Mouse (Mus musculus): Measurements from ENCODE around the gene Exoc2. TPM values are rescaled to one million over a fixed set of nuclear protein-coding genes. Genes with fewer than 3 reads are reported as not detected.
A peak's percentile ranks its signal among the peaks of the same experiment; 100 is the strongest.

Exoc2 gene
- polyA plus RNA-seq, 1 experiment, result 28.9 TPM

DNA sequence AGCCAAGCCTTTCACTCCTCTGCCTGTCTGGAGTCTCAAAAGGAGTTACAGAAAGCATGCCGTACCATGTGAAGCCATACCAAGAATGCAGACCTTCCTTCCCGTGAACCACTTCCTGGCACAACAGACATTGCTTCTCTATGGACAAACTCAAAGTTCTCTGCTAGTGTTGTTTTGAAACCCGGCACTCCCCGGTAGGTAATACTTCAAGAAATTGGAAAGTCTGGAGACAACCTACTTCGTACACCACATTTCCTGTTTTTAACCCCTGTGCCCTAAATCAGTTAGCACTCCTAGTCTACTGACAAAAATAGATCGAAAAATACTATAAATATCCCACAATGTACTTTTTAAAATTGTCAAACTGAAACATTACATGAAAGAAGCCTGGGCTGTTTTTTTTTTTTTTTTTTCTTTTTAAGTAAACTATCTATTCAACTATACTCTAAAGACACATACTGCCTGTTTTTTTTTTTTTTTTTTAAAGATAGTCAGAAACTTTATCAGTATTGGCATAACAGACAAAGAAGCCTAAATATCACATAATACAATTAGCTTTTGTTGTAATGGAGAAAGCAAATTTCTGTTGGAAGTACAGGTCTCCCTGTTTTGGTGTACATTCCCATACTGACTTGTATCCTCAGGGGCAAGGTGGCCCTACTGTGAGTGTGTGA is 140.3 kb downstream of the Exoc2 start:
- DNase-seq (ENCODE audit: extremely low spot score in 1 of 2, low spot score in 1 of 2), result no peak

DNA sequence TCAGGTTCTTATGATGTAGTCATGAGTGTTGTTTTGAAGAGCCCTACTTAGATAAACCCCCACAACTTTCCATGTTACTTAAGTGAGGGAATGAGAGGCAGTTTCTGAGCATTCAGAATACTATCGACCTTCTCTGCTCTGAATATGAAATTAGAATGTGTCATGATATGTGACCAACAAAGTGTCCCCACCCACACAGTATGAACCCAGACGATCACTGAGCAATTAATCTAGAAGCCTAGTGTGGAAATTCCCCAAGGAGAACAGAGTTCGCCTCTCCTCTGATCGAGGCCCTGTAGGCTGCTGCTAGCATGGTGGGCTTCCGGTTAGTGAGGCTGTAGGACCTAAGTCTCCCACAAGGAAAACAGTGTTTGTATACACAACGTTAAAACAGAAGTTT is 142.5 kb downstream of the Exoc2 start:
- no peak for DNase-seq (ENCODE audit: extremely low spot score in 1 of 2, low spot score in 1 of 2)

DNA sequence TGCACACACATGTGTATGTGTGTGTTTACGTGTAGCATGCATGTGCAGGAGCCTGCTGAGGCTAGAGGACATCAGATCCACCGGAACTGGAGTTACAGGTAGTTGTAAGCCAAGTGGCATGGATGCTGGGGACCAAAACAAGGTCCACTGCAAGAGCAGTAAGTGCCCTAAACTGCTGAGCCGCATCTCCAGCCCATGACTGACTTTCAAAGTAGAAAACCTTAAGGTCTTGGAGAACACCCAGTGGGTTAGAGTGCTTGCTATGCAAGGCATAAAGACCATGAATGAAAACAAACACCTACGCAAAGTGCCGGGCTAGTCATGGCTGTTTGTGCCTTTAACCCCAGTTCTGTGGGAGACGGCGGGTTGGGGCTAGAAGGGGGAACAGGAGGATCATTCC is 147.4 kb downstream of the Exoc2 start:
- no peak for DNase-seq (ENCODE audit: extremely low spot score in 1 of 2, low spot score in 1 of 2)

DNA sequence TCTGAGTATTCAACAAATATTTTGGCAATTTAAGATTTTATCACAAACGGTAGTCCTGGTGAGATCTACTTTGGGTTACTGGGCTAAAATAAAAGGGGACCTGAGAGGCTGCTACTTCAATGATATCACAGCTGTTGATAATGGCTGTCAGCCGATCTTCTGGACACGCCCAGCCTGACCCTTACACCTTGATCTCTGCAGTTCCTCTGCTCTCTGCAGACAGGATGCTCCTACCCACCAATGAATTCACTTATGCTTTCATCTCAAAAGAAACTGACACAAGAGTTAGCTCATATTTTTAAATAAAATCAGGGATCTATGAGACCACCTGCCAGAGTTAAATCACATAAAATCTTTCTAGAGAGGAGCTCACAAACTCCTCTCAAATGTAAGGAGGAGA is 149.0 kb downstream of the Exoc2 start:
- no peak for DNase-seq (ENCODE audit: extremely low spot score in 1 of 2, low spot score in 1 of 2)

- DNase-seq (ENCODE audit: extremely low spot score in 1 of 2, low spot score in 1 of 2), result no peak
Measured at GRCm38 (mm10) chr13:30820555-30820954, 153.3 kb downstream of the Exoc2 start.

DNA sequence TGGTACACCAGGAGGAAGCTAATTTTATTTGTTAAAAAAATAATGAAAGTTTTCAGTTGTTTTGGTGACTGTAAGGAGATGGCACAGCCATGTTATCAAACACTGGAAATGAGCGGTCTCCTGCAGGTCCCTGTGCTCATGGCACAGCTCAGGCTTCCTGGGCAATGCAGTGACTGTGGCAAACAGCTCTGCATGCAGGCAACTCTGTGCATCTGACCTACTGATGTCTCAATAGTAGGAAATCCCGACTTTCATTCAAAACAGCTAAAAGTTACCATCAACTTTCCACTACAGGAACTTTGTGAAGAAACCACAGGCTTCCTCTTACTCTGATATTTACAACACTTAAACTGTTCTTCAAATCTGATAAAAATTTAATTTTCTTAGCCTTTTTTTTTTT is 154.0 kb downstream of the Exoc2 start:
- DNase-seq (ENCODE audit: extremely low spot score in 1 of 2, low spot score in 1 of 2), result no peak

GRCm38 (mm10) chr13:30817436-30817835 is 156.5 kb downstream of the Exoc2 start:
- DNase-seq (ENCODE audit: extremely low spot score in 1 of 2, low spot score in 1 of 2), result no peak

DNA sequence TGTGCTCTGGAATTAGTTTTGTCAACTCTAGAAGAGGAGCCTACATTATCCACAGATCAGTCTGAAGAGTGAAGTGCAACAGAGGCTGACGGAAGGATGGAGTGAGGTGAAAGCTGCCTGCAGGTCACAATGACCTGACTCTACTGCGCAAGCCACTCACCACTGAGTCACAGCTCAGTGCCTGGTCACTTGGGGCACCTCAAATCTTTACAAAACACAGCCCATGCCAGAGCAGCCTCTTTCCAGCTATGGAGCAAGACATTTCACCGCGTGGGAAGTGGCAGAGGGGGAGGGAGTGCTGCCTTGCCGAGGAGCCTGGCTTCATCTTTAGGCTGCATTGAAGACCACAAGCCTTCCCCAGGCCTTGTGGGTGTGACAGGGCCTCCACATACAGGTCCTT is 159.6 kb downstream of the Exoc2 start:
- DNase-seq (ENCODE audit: extremely low spot score in 1 of 2, low spot score in 1 of 2), result no peak

DNA sequence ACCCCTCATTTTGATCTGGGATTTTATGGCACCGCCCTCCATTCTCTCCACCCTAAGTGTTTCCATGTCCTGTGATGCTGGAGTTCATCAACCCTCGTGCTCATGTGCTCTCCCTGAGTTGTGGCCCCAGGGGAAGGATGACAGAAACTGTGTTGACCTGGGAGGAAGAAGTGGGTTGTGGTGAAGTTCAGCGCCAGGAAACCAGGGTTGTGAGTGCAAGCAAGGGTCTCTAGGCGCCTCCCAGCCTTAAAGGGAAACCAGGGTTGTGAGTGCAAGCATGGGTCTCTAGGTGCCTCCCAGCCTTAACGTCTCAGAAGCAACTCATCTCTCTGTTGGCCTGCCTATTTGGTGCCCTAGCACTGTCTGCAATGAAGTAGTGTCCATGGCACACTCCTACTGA is 160.4 kb downstream of the Exoc2 start:
- DNase-seq (ENCODE audit: extremely low spot score in 1 of 2, low spot score in 1 of 2), result no peak

DNA sequence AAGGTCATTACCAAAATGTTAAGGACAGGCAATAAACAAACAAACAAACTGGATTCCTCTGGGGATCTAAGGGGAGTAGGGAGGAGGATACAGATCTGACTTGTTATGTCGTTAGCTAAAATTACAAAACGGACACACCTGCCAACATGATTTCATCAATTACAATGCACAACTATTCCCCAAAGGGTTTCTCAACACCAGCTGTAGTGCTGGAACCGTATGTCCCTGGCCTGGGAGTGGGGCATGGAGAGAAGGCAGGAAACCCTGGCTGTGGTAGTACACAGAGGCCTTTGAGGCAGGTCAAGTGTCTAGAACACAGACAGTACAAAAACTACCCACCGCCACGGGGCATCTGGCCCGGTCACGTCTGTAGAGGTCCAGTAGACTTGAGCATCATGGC is 164.7 kb downstream of the Exoc2 start:
- DNase-seq (ENCODE audit: extremely low spot score in 1 of 2, low spot score in 1 of 2), result no peak

DNA sequence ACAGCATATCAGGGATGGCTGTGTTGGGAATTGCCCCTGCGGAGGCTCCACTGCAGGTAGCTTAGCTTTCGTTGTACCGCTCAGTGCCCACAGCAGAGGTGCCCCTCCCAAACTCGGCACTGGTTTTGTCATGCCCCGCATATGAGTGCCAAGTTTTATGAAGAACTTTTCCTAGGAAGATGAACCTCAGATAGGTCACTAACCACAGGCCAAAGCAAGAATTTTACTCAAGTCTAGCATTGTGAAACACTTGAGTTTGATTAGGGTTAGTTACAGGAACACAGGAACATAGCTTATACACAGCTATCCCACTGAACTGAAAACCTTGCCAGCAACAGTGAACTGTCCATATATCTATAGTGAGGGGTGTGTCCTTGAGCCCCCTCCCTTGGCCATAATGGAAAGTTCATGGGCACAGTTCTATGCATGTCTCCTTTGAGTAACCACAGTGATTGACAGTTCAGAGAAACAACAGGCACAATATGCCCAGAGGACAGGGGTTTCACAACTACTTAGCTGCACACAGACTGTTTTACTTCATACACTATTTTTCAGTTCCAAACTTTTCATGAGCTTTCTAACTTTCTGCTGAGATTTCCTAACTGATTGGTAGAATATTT is 171.4 kb downstream of the Exoc2 start:
- no peak for DNase-seq (ENCODE audit: extremely low spot score in 1 of 2, low spot score in 1 of 2)

GRCm38 (mm10) chr13:30801886-30802285 is 172.0 kb downstream of the Exoc2 start:
- no peak for DNase-seq (ENCODE audit: extremely low spot score in 1 of 2, low spot score in 1 of 2)

DNA sequence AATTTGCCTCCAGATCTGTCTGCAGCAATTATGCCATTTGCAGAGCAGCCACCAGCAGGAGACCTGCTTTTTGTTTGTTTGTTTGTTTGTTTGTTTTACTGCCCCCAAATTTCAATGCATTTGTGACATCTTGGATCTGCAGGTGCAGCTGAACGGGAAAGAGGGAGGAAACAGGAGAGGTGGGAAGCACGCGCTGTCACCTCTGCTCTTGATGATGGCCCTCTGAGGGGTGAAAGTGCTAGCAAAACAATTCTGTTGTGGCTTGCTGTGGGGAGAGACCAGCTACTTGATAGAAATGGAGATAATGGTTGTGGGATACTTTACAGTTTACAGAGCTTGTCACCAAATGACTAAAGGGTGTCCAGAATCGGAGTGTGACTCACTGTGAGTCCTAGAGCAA is 177.9 kb downstream of the Exoc2 start:
- no peak for DNase-seq (ENCODE audit: extremely low spot score in 1 of 2, low spot score in 1 of 2)

DNA sequence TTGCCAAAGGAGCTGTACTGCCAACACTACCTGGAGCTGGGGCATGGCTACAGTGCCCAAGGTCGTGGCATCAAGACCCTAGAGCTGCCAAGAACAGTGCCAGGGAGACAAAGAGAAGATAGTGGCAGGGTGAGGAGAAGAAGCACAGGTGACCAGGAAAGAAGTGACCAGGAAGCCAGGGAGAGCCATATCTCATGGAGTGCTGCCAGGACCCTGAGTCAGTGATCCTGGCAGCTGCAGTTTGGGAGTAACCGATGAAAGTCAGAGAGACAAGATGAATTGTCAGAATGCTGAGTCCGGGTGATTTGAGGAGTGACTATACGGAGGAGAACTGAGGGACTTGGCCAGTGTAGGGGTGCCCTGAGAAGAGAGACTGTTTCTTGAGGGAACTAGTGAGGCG is 180.3 kb downstream of the Exoc2 start:
- no peak for DNase-seq (ENCODE audit: extremely low spot score in 1 of 2, low spot score in 1 of 2)

- no peak for DNase-seq (ENCODE audit: extremely low spot score in 1 of 2, low spot score in 1 of 2)
Measured at GRCm38 (mm10) chr13:30793196-30793595, 180.7 kb downstream of the Exoc2 start.

GRCm38 (mm10) chr13:30792741-30793140 is 181.2 kb downstream of the Exoc2 start:
- DNase-seq (ENCODE audit: extremely low spot score in 1 of 2, low spot score in 1 of 2), result no peak

DNA sequence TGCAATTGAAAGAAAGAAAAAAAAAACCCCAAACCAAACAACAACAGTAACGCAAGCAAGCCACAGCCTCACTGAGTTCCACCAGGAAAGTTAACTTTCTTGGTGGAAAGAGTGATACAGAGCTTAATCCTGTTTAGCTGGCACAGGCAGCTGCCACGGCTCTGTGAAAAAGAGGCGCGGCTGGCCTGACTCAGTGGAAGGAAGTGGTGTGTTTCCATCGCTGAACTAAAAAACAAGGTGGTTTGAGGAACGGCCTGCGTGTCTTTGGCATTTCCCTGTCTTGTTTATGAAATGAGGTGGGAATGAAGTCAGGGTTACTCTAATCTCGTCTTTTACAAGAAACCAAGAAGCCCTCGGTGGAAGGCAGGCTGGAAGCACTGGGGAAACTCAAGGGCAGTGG is 181.6 kb downstream of the Exoc2 start:
- no peak for DNase-seq (ENCODE audit: extremely low spot score in 1 of 2, low spot score in 1 of 2)

DNA sequence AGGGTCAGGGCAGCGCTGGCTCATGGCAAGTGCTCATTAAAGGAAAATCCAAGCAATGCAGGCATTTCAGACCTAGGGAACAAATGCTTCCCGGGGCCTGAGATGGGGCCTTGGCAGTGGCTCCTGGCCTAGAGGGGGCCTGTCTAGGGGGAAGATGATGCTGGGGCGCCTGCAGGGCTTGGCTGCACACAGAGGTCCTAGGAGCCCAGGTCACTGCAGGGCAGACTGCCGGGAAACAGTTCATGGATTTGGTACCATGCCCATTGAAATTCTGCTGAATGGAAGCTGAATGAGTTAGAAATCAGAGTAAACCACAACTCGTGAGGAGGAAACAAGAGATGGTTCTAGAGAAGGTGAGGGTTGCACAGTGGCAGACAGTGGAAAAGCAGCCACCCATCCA is 183.9 kb downstream of the Exoc2 start:
- no peak for DNase-seq (ENCODE audit: extremely low spot score in 1 of 2, low spot score in 1 of 2)

GRCm38 (mm10) chr13:30788421-30788820 is 185.5 kb downstream of the Exoc2 start:
- no peak for DNase-seq (ENCODE audit: extremely low spot score in 1 of 2, low spot score in 1 of 2)

- peak in 1 of 2 experiments; percentile 25 for DNase-seq (ENCODE audit: extremely low spot score in 1 of 2, low spot score in 1 of 2)
Measured at GRCm38 (mm10) chr13:30787960-30788359, 185.9 kb downstream of the Exoc2 start.

DNA sequence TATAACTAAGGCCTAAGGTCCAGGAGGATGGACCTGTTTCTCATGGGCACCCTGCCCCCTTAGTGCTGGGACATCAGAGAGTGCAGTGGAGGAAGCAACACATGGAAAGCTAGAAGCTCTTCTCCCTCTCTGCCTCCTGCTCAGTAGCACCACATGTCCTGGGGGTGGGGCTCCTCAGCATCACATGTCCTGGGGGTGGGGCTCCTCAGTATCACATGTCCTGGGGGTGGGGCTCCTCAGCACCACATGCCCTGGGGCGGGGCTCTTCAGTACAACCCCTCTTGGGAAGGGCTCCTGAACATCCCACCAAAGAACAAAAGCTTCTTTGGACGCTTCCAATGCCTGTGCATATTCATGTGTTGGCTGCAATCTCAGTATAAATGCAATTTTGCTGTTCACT is 186.3 kb downstream of the Exoc2 start:
- no peak for DNase-seq (ENCODE audit: extremely low spot score in 1 of 2, low spot score in 1 of 2)

DNA sequence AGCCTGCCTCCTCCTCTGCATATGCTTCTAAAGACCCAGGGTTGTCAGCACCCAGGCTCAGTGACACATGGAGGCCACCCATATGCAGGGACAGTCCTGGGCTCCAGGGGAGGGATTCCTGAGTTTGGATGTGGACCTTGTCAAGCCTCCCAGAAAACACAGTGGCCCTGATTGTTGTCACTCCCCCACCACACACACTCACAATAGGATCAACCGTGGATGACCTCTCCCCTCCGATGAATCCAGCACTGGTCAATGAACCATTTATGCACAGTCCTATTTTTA is 186.9 kb downstream of the Exoc2 start:
- no peak for DNase-seq (ENCODE audit: extremely low spot score in 1 of 2, low spot score in 1 of 2)

Measured in frontal cortex, adult 2 months (tissue).